Mouse (Mus musculus): Measurements from ENCODE around the gene Klrb1a. TPM values are rescaled to one million over a fixed set of nuclear protein-coding genes. Genes with fewer than 3 reads are reported as not detected.

Klrb1a gene
- polyA plus RNA-seq, 1 experiment from 2014 or later = not detected

GRCm38 (mm10) chr6:128597121-128597522, 26.2 kb downstream of the Klrb1a start:
- Histone ChIP-seq H3K9ac (no peak overlapping the region), H3K4me3 (peak overlapping the region; percentile 19), H3K36me3 (no peaks in the 10 kb centered on the region), H3K4me2 (peak overlapping the region; percentile 20), H3K9me3 (no peaks in the 10 kb centered on the region), H3K4me1 (replicated peaks) (peaks cover 5% of the 10 kb centered on the region; the same call in 1 of the 2 replicates), H3K27me3 (no peaks in the 10 kb centered on the region), H3K27ac (no peak overlapping the region)
- ATAC-seq (ENCODE audit: low FRiP score) = peak; percentile 96
- 36% methylated on average over 9 of the region's 9 CpGs for WGBS

- H3K9ac ChIP-seq = no peak overlapping the region
- ATAC-seq (ENCODE audit: low FRiP score) = no peak
- H3K27ac ChIP-seq = no peak overlapping the region
- H3K4me2 ChIP-seq = no peak overlapping the region
- no peak overlapping the region for H3K4me3 ChIP-seq
- H3K27me3 ChIP-seq = no peaks in the 10 kb centered on the region
- no peaks in the 10 kb centered on the region for H3K9me3 ChIP-seq
- H3K4me1 ChIP-seq (replicated peaks) = 0 out of 2 replicates have a peak, but pooled peaks cover 3% of the 10 kb centered on the region
- WGBS = 91% methylated on average over 9 of the region's 9 CpGs
- H3K36me3 ChIP-seq = no peaks in the 10 kb centered on the region
Measured at GRCm38 (mm10) chr6:128594651-128595050, 28.7 kb downstream of the Klrb1a start.

- Histone ChIP-seq H3K27ac (no peak overlapping the region), H3K4me2 (no peak overlapping the region), H3K9ac (no peak overlapping the region), H3K9me3 (no peaks in the 10 kb centered on the region), H3K27me3 (no peaks in the 10 kb centered on the region), H3K4me1 (replicated peaks) (no peaks in the 10 kb centered on the region), H3K36me3 (no peaks in the 10 kb centered on the region), H3K4me3 (no peak overlapping the region)
- ATAC-seq (ENCODE audit: low FRiP score) = no peak
- 46% methylated on average over 4 of the region's 4 CpGs for WGBS
Measured at GRCm38 (mm10) chr6:128589426-128589825, 33.9 kb downstream of the Klrb1a start.

- Histone ChIP-seq H3K27me3 (no peaks in the 10 kb centered on the region), H3K4me3 (no peak overlapping the region), H3K27ac (no peak overlapping the region), H3K36me3 (no peaks in the 10 kb centered on the region), H3K9me3 (no peaks in the 10 kb centered on the region), H3K4me2 (no peak overlapping the region), H3K4me1 (replicated peaks) (no peaks in the 10 kb centered on the region), H3K9ac (no peak overlapping the region)
- ATAC-seq (ENCODE audit: low FRiP score) = no peak
- 93% methylated on average over 6 of the region's 6 CpGs for WGBS
Measured at GRCm38 (mm10) chr6:128587619-128588018, 35.7 kb downstream of the Klrb1a start.

- H3K27ac ChIP-seq = no peak overlapping the region
- no peaks in the 10 kb centered on the region for H3K36me3 ChIP-seq
- H3K4me1 ChIP-seq (replicated peaks) = no peaks in the 10 kb centered on the region
- H3K4me2 ChIP-seq = no peak overlapping the region
- H3K27me3 ChIP-seq = no peaks in the 10 kb centered on the region
- H3K4me3 ChIP-seq = no peak overlapping the region
- WGBS = 72% methylated on average over 11 of the region's 11 CpGs
- H3K9ac ChIP-seq = no peak overlapping the region
- ATAC-seq (ENCODE audit: low FRiP score) = no peak
- no peaks in the 10 kb centered on the region for H3K9me3 ChIP-seq
Measured at GRCm38 (mm10) chr6:128585642-128586245, 37.6 kb downstream of the Klrb1a start.

- Histone ChIP-seq H3K4me1 (replicated peaks) (no peaks in the 10 kb centered on the region), H3K4me2 (no peak overlapping the region), H3K9me3 (no peaks in the 10 kb centered on the region), H3K9ac (no peak overlapping the region), H3K36me3 (no peaks in the 10 kb centered on the region), H3K4me3 (no peak overlapping the region), H3K27ac (no peak overlapping the region), H3K27me3 (no peaks in the 10 kb centered on the region)
- 28% methylated on average over 10 of the region's 10 CpGs for WGBS
- no peak for ATAC-seq (ENCODE audit: low FRiP score)
Measured at GRCm38 (mm10) chr6:128584070-128584660, 39.2 kb downstream of the Klrb1a start.

GRCm38 (mm10) chr6:128581508-128581907, 41.8 kb downstream of the Klrb1a start, which contains the start of gene A2ml1:
TSS of gene A2ml1 (minus strand) at chr6:128581608.
- no peak within 1 kb of the TSS for H3K4me3 ChIP-seq
- H3K9me3 ChIP-seq = no peaks in the 10 kb centered on the region
- no peak within 1 kb of the TSS for H3K27ac ChIP-seq
- H3K27me3 ChIP-seq = no peaks in the 10 kb centered on the region
- 79% methylated on average over 11 of the region's 11 CpGs for WGBS
- H3K4me1 ChIP-seq (replicated peaks) = no peaks in the 10 kb centered on the region
- H3K9ac ChIP-seq = no peak within 1 kb of the TSS
- ATAC-seq (ENCODE audit: low FRiP score) = no peak
- no peaks in the 10 kb centered on the region for H3K36me3 ChIP-seq
- no peak within 1 kb of the TSS for H3K4me2 ChIP-seq

- Histone ChIP-seq H3K27me3 (no peaks in the 10 kb centered on the region), H3K9ac (no peak overlapping the region), H3K4me3 (no peak overlapping the region), H3K9me3 (no peaks in the 10 kb centered on the region), H3K27ac (no peak overlapping the region), H3K4me1 (replicated peaks) (no peaks in the 10 kb centered on the region), H3K36me3 (no peaks in the 10 kb centered on the region), H3K4me2 (no peak overlapping the region)
- 88% methylated on average over 9 of the region's 9 CpGs for WGBS
- no peak for ATAC-seq (ENCODE audit: low FRiP score)
Measured at GRCm38 (mm10) chr6:128577301-128577700, 46.0 kb downstream of the Klrb1a start.

- WGBS = 95% methylated on average over 11 of the region's 11 CpGs
- no peak overlapping the region for H3K4me2 ChIP-seq
- no peak overlapping the region for H3K9ac ChIP-seq
- H3K4me1 ChIP-seq (replicated peaks) = no peaks in the 10 kb centered on the region
- ATAC-seq (ENCODE audit: low FRiP score) = no peak
- no peaks in the 10 kb centered on the region for H3K9me3 ChIP-seq
- H3K27ac ChIP-seq = no peak overlapping the region
- no peaks in the 10 kb centered on the region for H3K27me3 ChIP-seq
- H3K36me3 ChIP-seq = no peaks in the 10 kb centered on the region
- H3K4me3 ChIP-seq = no peak overlapping the region
Measured at GRCm38 (mm10) chr6:128566589-128566988, 56.7 kb downstream of the Klrb1a start.

Other genes starting within 250 kb of the Klrb1a start
- 0.47 and 0.70 TPM in 2 replicates for gene Tex52, start 248.1 kb downstream of the Klrb1a start, polyA plus RNA-seq (2015; fragmentation: Nextera tagmentation; extraction: Ambion mirVana)
- not detected in 2 replicates for gene Gm44596, start 248.0 kb downstream of the Klrb1a start, polyA plus RNA-seq (2015; fragmentation: Nextera tagmentation; extraction: Ambion mirVana)
- 8.1 and 9.5 TPM in 2 replicates for gene Nrip2, start 224.2 kb downstream of the Klrb1a start, polyA plus RNA-seq (2015; fragmentation: Nextera tagmentation; extraction: Ambion mirVana)
- gene Itfg2, start 198.6 kb downstream of the Klrb1a start, polyA plus RNA-seq (2015; fragmentation: Nextera tagmentation; extraction: Ambion mirVana) = 41.7 and 46.0 TPM in 2 replicates
- 371 and 380 TPM in 2 replicates for gene Fkbp4, start 184.9 kb downstream of the Klrb1a start, polyA plus RNA-seq (2015; fragmentation: Nextera tagmentation; extraction: Ambion mirVana)
- 0.06 and 0.19 TPM in 2 replicates for gene Pzp, start 96.8 kb downstream of the Klrb1a start, polyA plus RNA-seq (2015; fragmentation: Nextera tagmentation; extraction: Ambion mirVana)
- 0.42 and 0.89 TPM in 2 replicates for gene A2ml1, start 41.9 kb downstream of the Klrb1a start, polyA plus RNA-seq (2015; fragmentation: Nextera tagmentation; extraction: Ambion mirVana)
- gene Clec2h, start 38.9 kb upstream of the Klrb1a start, polyA plus RNA-seq (2015; fragmentation: Nextera tagmentation; extraction: Ambion mirVana) = not detected in 2 replicates
- 0.25 and 0.56 TPM in 2 replicates for gene Klrb1, start 99.5 kb upstream of the Klrb1a start, polyA plus RNA-seq (2015; fragmentation: Nextera tagmentation; extraction: Ambion mirVana)
- not detected in 2 replicates for gene Klrb1c, start 165.7 kb upstream of the Klrb1a start, polyA plus RNA-seq (2015; fragmentation: Nextera tagmentation; extraction: Ambion mirVana)
- not detected in 2 replicates for gene Gm44511, start 202.8 kb upstream of the Klrb1a start, polyA plus RNA-seq (2015; fragmentation: Nextera tagmentation; extraction: Ambion mirVana)
- 0.08 TPM in 1 of 2 replicates, not detected in the other for gene Klrb1b, start 202.8 kb upstream of the Klrb1a start, polyA plus RNA-seq (2015; fragmentation: Nextera tagmentation; extraction: Ambion mirVana)